Mouse (Mus musculus): ENCODE measurements at regions not wholly inside any gene's neighbourhood (a gene's known extent, or its start where the extent isn't known, plus 50 kb on each side); places are given as distances from the start of the nearest gene placed in this dataset.

DNA sequence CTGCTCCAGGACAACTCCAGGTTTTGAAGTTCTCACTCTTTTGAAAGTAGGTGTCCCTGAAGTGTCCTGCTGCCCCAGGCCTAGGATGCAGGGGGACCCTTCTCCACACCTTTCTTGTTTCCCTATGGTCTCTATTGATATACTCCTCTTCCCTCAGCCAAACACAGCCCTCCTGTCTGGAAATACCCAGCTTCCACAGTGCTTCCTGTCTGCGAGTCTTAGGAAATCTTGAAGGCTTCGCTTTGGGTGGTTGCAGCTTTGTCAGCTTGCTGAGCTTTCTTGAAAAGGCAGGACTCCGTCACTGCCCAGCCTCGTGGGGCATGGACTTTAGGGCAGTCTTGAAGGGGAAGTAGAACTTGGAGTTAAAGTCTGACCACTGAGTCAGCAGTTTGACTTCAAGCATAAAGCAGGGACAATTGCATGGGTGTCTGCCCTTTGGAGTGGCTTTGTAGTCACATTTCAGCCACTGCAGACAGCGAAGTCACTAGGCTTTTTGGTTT is 51.1 kb upstream of the Lrrc52 start:
- no peak overlapping the region for H3K4me3 ChIP-seq
- no peak for TF ChIP-seq CTCF (IDR thresholded peaks at IDR 0.05)
- no peak overlapping the region for H3K27ac ChIP-seq
- intact Hi-C loops (cut with DNase I) = no loop called here
- DNase-seq (ENCODE audit: extremely low spot score in 1 of 2, low spot score in 2 of 2) = no peak

DNA sequence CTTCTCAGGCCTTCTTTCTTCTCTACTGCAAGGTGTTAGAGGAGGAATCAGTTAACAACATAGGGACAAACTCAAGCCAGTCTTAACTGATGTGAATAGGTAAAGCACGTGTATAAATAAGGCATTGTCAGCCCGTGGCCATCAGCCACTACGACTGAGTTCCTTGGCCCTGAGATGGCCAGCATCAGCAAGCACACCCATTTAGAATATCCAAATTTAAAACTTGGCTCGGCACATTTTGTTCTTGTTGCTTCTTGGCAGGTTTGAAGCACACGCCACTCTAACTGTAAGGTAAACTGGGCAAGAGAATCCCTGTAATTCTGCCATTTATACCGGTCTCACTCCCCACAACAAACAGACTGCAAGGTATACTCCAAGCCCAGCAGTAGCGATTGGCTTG is 57.3 kb upstream of the Lrrc52 start:
- H3K4me3 ChIP-seq = no peak overlapping the region
- DNase-seq (ENCODE audit: extremely low spot score in 1 of 2, low spot score in 2 of 2) = no peak
- intact Hi-C loops (cut with DNase I) = no loop called here
- no peak for TF ChIP-seq CTCF (IDR thresholded peaks at IDR 0.05)
- no peak overlapping the region for H3K27ac ChIP-seq

- DNase-seq (ENCODE audit: extremely low spot score in 1 of 2, low spot score in 2 of 2) = peak in 1 of 2 experiments; percentile 32
- H3K27ac ChIP-seq = no peak overlapping the region
- no peak for TF ChIP-seq CTCF (IDR thresholded peaks at IDR 0.05)
- intact Hi-C loops (cut with DNase I) = no loop called here
- H3K4me3 ChIP-seq = no peak overlapping the region
Observed at GRCm38 (mm10) chr1:167532571-167533331, 65.4 kb upstream of the Rxrg start.

DNA sequence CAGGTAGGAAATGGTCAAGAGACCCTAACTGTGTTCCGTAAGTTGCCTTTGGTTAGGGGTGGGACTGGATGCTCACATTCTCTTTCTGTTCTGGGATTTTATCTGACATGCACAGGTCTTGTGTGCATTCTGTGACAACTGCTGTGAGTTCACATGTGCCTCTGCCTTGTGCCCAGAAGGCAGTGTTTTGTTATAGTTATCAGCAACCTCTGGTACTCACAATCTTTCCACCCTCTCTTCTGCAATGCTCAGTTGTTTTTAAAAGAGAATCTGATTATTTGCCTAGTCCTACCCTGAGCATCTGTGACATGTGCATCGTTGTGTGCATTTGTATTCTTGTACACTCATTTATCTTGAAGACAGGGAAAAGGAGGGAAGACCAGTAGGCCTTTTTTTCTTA is 52.2 kb upstream of the Rxrg start:
- intact Hi-C loops (cut with DNase I) = no loop called here
- H3K27ac ChIP-seq = no peak overlapping the region
- TF ChIP-seq CTCF (IDR thresholded peaks at IDR 0.05) = no peak
- DNase-seq (ENCODE audit: extremely low spot score in 1 of 2, low spot score in 2 of 2) = no peak
- no peak overlapping the region for H3K4me3 ChIP-seq

GRCm38 (mm10) chr1:167547248-167547647 is 50.9 kb upstream of the Rxrg start:
- no peak for TF ChIP-seq CTCF (IDR thresholded peaks at IDR 0.05)
- Histone ChIP-seq H3K27ac (no peak overlapping the region), H3K4me3 (no peak overlapping the region)
- intact Hi-C loops (cut with DNase I) = no loop called here
- DNase-seq (ENCODE audit: extremely low spot score in 1 of 2, low spot score in 2 of 2) = no peak
